In the genomic region with DNA sequence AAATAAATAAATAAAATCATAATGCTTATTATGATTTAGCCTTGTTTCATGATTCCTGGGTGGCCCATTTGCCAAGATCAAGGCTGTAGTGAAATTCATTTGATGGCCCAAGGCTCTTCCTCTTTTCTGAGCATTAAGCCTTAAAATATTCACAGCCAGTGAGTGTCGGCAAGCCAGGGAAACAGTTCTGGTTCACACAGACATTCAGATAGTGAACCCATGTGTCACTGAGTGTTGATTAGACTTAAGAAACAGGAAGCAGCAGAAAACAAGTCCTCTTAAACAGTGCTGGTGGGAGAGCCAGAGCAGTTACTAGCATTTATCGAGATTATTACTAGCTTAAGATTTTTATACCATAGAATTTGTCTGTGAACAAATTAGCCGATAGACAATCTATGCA, we compare ENCODE assay signal across 10 mouse cellular contexts.
"Had no signal": no experiment of that assay in that cellular context is flagged by ENCODE, and none has a peak within 500 bp of the region (broad histone marks: within the 10 kb centered on the region; RNA-seq: fewer than 3 reads in every experiment).

No protein-coding gene starts in this region.

- DNase-seq: left cerebral cortex, postnatal 4 days; liver, embryonic 13.5 days; lung, adult 18-20 months; lung, postnatal 36 days; right cerebral cortex, postnatal 4 days; thymus, adult 2 months; thymus, postnatal 25 days had no signal

- ATAC-seq: inflammation-experienced regulatory T-cells, adult 6 months; intestine, postnatal 0 days; midbrain, embryonic 16.5 days had no signal
